7 mouse cellular contexts compared by ENCODE assay signal in genomic region chr2:163438246-163438618, GRCm38 (mm10). TPM values are rescaled to one million over a fixed set of nuclear protein-coding genes. Genes with fewer than 3 reads are reported as not detected.
A peak's percentile ranks its signal among the peaks of the same experiment; 100 is the strongest.
DNase-seq lines count a peak whose midpoint lies in the region; ATAC-seq and TF ChIP-seq lines count a peak whose summit lies in the region.

Gene Gdap1l1, plus strand, starts transcription at chr2:163438476.

- ATAC-seq in hindbrain, embryonic 14.5 days (ENCODE audit: low FRiP score), result peak; percentile 84
- no peak for ATAC-seq in limb, embryonic 11.5 days (ENCODE audit: insufficient number of reproducible peaks, low FRiP score, low TSS enrichment, low read depth)
- no peak for ATAC-seq in erythroid progenitor cell, adult 5-6 weeks (replicated peaks; ENCODE audit: low FRiP score, poor library complexity, severe bottlenecking)

- peaks cover 15% of the 10 kb centered on the region for H3K27me3 ChIP-seq in E14TG2a.4 (ENCODE audit: insufficient read depth, low read length)
- H3K27me3 ChIP-seq in hindbrain, embryonic 14.5 days (ENCODE audit: control insufficient read depth, insufficient read depth, low read length), result no peaks in the 10 kb centered on the region
- H3K27me3 ChIP-seq in limb, embryonic 11.5 days (ENCODE audit: control insufficient read depth, insufficient read depth, low read length), result peaks cover 21% of the 10 kb centered on the region

- peak within 1 kb of the TSS; percentile 47 for H3K9ac ChIP-seq in ES-E14 (ENCODE audit: insufficient read depth, low read depth, low read length, poor library complexity, severe bottlenecking)
- peak within 1 kb of the TSS; percentile 71 for H3K9ac ChIP-seq in hindbrain, embryonic 14.5 days
- H3K9ac ChIP-seq in limb, embryonic 11.5 days (ENCODE audit: low read length), result no peak within 1 kb of the TSS

- H3K36me3 ChIP-seq in E14TG2a.4 (ENCODE audit: insufficient read depth, low read length) (no peaks in the 10 kb centered on the region), ES-E14 (ENCODE audit: control insufficient read depth, insufficient read depth, low read length, poor library complexity, severe bottlenecking) (no peaks in the 10 kb centered on the region)
- no peaks in the 10 kb centered on the region; the same call in 1 of the 2 replicates for H3K36me3 ChIP-seq in hindbrain, embryonic 14.5 days (replicated peaks; ENCODE audit: control insufficient read depth, insufficient read depth)
- no peaks in the 10 kb centered on the region for H3K36me3 ChIP-seq in limb, embryonic 11.5 days (ENCODE audit: control insufficient read depth, insufficient read depth, low read length)

- H3K9me3 ChIP-seq in E14TG2a.4 (ENCODE audit: low read length) (no peaks in the 10 kb centered on the region), ES-E14 (ENCODE audit: control insufficient read depth, insufficient read depth, low read depth, low read length) (no peaks in the 10 kb centered on the region)
- H3K9me3 ChIP-seq in hindbrain, embryonic 14.5 days (ENCODE audit: control insufficient read depth, low read length), result no peaks in the 10 kb centered on the region
- no peaks in the 10 kb centered on the region for H3K9me3 ChIP-seq in limb, embryonic 11.5 days (ENCODE audit: control insufficient read depth, low read length)

- in situ Hi-C loops in ES-E14 (cut with MboI; ENCODE audit: low sequenced_read_pairs in 2 of 2, unreplicated experiment in 2 of 2), result no loop called here

- H3K4me3 ChIP-seq in E14TG2a.4 (replicated peaks; ENCODE audit: low read length) (peak within 1 kb of the TSS; percentile 81), ES-E14 (ENCODE audit: insufficient read depth in 1 of 2, low read depth in 1 of 2, low read length in 2 of 2, poor library complexity in 1 of 2, severe bottlenecking in 1 of 2) (peak within 1 kb of the TSS; percentile 59 to 67)
- peak within 1 kb of the TSS; percentile 56 for H3K4me3 ChIP-seq in hindbrain, embryonic 14.5 days (replicated peaks; ENCODE audit: low read length)
- peak within 1 kb of the TSS; percentile 15; the same call in 1 of the 2 replicates for H3K4me3 ChIP-seq in limb, embryonic 11.5 days (ENCODE audit: low read depth, low read length)

- DNase-seq in ES-E14 (ENCODE audit: low read depth, low spot score), result no peak
- DNase-seq in embryo, embryonic 11 days, result peak; percentile 72
- peak; percentile 73 for DNase-seq in hindbrain, embryonic 14.5 days (ENCODE audit: low spot score)
- no peak for DNase-seq in limb, embryonic 11.5 days (ENCODE audit: low spot score)
- peak; percentile 89 to 92 for DNase-seq in right cerebral cortex, postnatal 10 days (ENCODE audit: low spot score in 2 of 2)

- no peak for TF ChIP-seq CTCF in E14TG2a.4 (conservative IDR thresholded peaks at IDR 0.05; ENCODE audit: low read length)

- peak within 1 kb of the TSS; percentile 71 for H3K4me2 ChIP-seq in hindbrain, embryonic 14.5 days (replicated peaks)
- peak within 1 kb of the TSS; percentile 27; the same call in 1 of the 2 replicates for H3K4me2 ChIP-seq in limb, embryonic 11.5 days (ENCODE audit: low read depth, severe bottlenecking)

- WGBS in hindbrain, embryonic 14.5 days, result under 1% methylated on average over 17 of the region's 18 CpGs
- 3% methylated on average over 6 of the region's 18 CpGs for WGBS in limb, embryonic 11.5 days

- peaks cover 41% of the 10 kb centered on the region for H3K4me1 ChIP-seq in E14TG2a.4 (replicated peaks; ENCODE audit: low read depth, low read length)
- peaks cover 9 to 15% of the 10 kb centered on the region in 2 experiments; a peak in 3 of 4 replicates for H3K4me1 ChIP-seq in ES-E14 (ENCODE audit: control insufficient read depth in 2 of 2, insufficient read depth in 2 of 2, low read length in 2 of 2, poor library complexity in 1 of 2)
- peaks cover 28% of the 10 kb centered on the region for H3K4me1 ChIP-seq in hindbrain, embryonic 14.5 days (replicated peaks; ENCODE audit: control insufficient read depth, insufficient read depth, low read length)
- peaks cover 2% of the 10 kb centered on the region; the same call in 1 of the 2 replicates for H3K4me1 ChIP-seq in limb, embryonic 11.5 days (ENCODE audit: control insufficient read depth, insufficient read depth, low read length)

- no peak within 1 kb of the TSS for H3K27ac ChIP-seq in ES-E14 (ENCODE audit: insufficient read depth, low read depth, low read length, poor library complexity, severe bottlenecking)
- H3K27ac ChIP-seq in hindbrain, embryonic 14.5 days, result peak within 1 kb of the TSS; percentile 82
- no peak within 1 kb of the TSS for H3K27ac ChIP-seq in limb, embryonic 11.5 days (replicated peaks; ENCODE audit: low read depth, low read length)

TF ChIP-seq in ES-E14, 5 proteins besides CTCF, POLR2A, EP300 and RAD21:
- TF ChIP-seq MAFK (IDR thresholded peaks at IDR 0.05; ENCODE audit: insufficient read depth, low read depth, low read length), result no peak

RNA-seq across cellular contexts. Expression of gene Gdap1l1, which starts in this region (rescaled TPM):
- total RNA-seq in ES-E14 (2012; rRNA removed), result 1.1 and 3.1 TPM in 2 replicates
- 121 and 137 TPM in 2 replicates for polyA plus RNA-seq in hindbrain, embryonic 14.5 days (2014; fragmentation: Nextera tagmentation; extraction: Ambion mirVana)
- 0.28 and 0.51 TPM in 2 replicates for polyA plus RNA-seq in limb, embryonic 11.5 days (2014; fragmentation: Nextera tagmentation; extraction: Ambion mirVana)
- total RNA-seq in erythroid progenitor cell, adult 5-6 weeks (2015; ENCODE audit: low replicate concordance), result not detected in 2 replicates
- not detected in 2 replicates for total RNA-seq in erythroid progenitor cell, adult 5-6 weeks (2017; ENCODE audit: low replicate concordance)

Comparison
In these comparisons a context has a peak if more than half of its experiments do, and no peak if none do; other contexts are left out.
1. RNA of gene Gdap1l1 (polyA plus RNA-seq): 121 to 137 TPM in hindbrain, embryonic 14.5 days; 0.28 to 0.51 TPM in limb, embryonic 11.5 days; every median in the first group is over 10 times any median in the second.
2. H3K4me3 ChIP-seq: peak in every context shown above with its lines; median percentile 81 in E14TG2a.4; 63 in ES-E14; 56 in hindbrain, embryonic 14.5 days; 15 in limb, embryonic 11.5 days.
3. DNase-seq: peak in embryo, embryonic 11 days (single experiment), hindbrain, embryonic 14.5 days (single experiment) and right cerebral cortex, postnatal 10 days (2 of 2); none in ES-E14 (single experiment) and limb, embryonic 11.5 days (single experiment).